Comparison of ENCODE assay signal across 9 mouse cellular contexts in the genomic region with DNA sequence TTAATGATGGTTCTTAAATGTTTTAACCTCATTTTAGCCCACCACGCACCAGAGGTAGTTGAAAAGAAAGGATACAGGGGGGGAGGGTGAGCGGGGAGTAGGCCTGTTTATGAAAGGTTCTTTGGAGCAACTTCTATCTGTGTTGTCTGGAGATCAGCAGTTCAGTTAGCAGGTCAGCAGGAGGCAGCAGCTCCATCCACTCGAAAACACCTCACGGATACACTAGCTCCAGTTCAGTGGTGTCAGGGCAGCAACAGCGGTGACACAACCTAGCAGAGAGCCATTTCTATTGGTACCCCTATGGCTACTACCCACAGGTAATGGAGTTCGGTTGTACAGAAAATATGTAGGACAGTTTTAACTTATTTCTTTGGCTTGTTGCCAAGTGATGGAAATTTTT. TPM values are rescaled to one million over a fixed set of nuclear protein-coding genes. Genes with fewer than 3 reads are reported as not detected.
DNase-seq lines count a peak whose midpoint lies in the region; ATAC-seq and TF ChIP-seq lines count a peak whose summit lies in the region.
"Had no signal": no experiment of that assay in that cellular context is flagged by ENCODE, and none has a peak within 500 bp of the region (broad histone marks: within the 10 kb centered on the region; RNA-seq: fewer than 3 reads in every experiment).

No protein-coding gene starts in this region.

- TF ChIP-seq CTCF in left cerebral cortex, adult 2 months (IDR thresholded peaks at IDR 0.05), result peak; percentile 57
- TF ChIP-seq CTCF in bone marrow macrophage, adult 2 months (IDR thresholded peaks at IDR 0.05; ENCODE audit: low read depth, low read length), result peak; percentile 53
- TF ChIP-seq CTCF in kidney, adult 2 months (conservative IDR thresholded peaks at IDR 0.05; ENCODE audit: insufficient read depth, insufficient read length, low read depth, low read length), result peak; percentile 86

- no peaks in the 10 kb centered on the region for H3K27me3 ChIP-seq in kidney, adult 2 months (replicated peaks; ENCODE audit: control insufficient read depth, insufficient read depth, low read length)
- H3K27me3 ChIP-seq in midbrain, embryonic 13.5 days, result no peaks in the 10 kb centered on the region

- no peak overlapping the region for H3K4me2 ChIP-seq in midbrain, embryonic 13.5 days (replicated peaks)

- H3K27ac ChIP-seq in left cerebral cortex, adult 2 months, result no peak overlapping the region
- H3K27ac ChIP-seq in bone marrow macrophage, adult 2 months (ENCODE audit: insufficient read depth, low read depth, low read length), result no peak overlapping the region
- no peak overlapping the region for H3K27ac ChIP-seq in kidney, adult 2 months (ENCODE audit: insufficient read depth, low read depth, low read length)
- H3K27ac ChIP-seq in midbrain, embryonic 13.5 days, result no peak overlapping the region

- no peaks in the 10 kb centered on the region; the same call in none of the 2 replicates for H3K4me1 ChIP-seq in bone marrow macrophage, adult 2 months (ENCODE audit: control insufficient read depth, insufficient read depth, low read length)
- H3K4me1 ChIP-seq in kidney, adult 2 months (ENCODE audit: control insufficient read depth, insufficient read depth, low read length), result no peaks in the 10 kb centered on the region
- H3K4me1 ChIP-seq in midbrain, embryonic 13.5 days (replicated peaks), result peaks cover 3% of the 10 kb centered on the region

- no peak overlapping the region for H3K4me3 ChIP-seq in left cerebral cortex, adult 2 months
- H3K4me3 ChIP-seq in bone marrow macrophage, adult 2 months (ENCODE audit: insufficient read depth, low read length), result no peak overlapping the region
- H3K4me3 ChIP-seq in kidney, adult 2 months (ENCODE audit: insufficient read depth, low read depth, low read length), result no peak overlapping the region
- H3K4me3 ChIP-seq in midbrain, embryonic 13.5 days (replicated peaks), result no peak overlapping the region

- TF ChIP-seq POLR2A in bone marrow macrophage, adult 2 months (IDR thresholded peaks at IDR 0.05; ENCODE audit: borderline replicate concordance, low read depth, low read length), result no peak
- no peak for TF ChIP-seq POLR2A in kidney, adult 2 months (IDR thresholded peaks at IDR 0.05; ENCODE audit: low read depth, low read length)

- DNase-seq in adrenal gland, adult 2 months, result peak; percentile 53
- no peak for DNase-seq in adrenal gland, adult 8-10 months
- no peak for DNase-seq in left cerebral cortex, adult 2 months (ENCODE audit: extremely low spot score in 1 of 2, low spot score in 2 of 2)
- DNase-seq in left cerebral cortex, adult 11 months (ENCODE audit: low spot score), result no peak
- peak; percentile 63 for DNase-seq in kidney, adult 2 months
- peak; percentile 42 to 57 for DNase-seq in natural killer cell, adult 2 months (ENCODE audit: low spot score in 2 of 2)

- intact Hi-C loops in left cerebral cortex, adult 2 months (cut with DNase I), result loop anchor here (5.0 kb wide), 1 partner anchor 137 kb away; no protein-coding TSS in a partner anchor

- H3K36me3 ChIP-seq in kidney, adult 2 months (ENCODE audit: control insufficient read depth, insufficient read depth, low read length), result no peaks in the 10 kb centered on the region
- H3K36me3 ChIP-seq in midbrain, embryonic 13.5 days, result peaks cover 28% of the 10 kb centered on the region

- no peak for ATAC-seq in midbrain, embryonic 13.5 days

- WGBS in kidney, adult 2 months, result 29% methylated on average over 6 of the region's 6 CpGs
- 39% methylated on average over 6 of the region's 6 CpGs for WGBS in midbrain, embryonic 13.5 days

- no peak overlapping the region for H3K9ac ChIP-seq in midbrain, embryonic 13.5 days (replicated peaks)

- H3K9me3 ChIP-seq in midbrain, embryonic 13.5 days, result no peaks in the 10 kb centered on the region

RNA-seq across cellular contexts. Expression of a gene that starts 6.0 kb away (rescaled TPM):
- 10 to 100 TPM; 11.0 to 11.6 TPM for total RNA-seq in adrenal gland, adult 2 months (2021)
- polyA plus RNA-seq in adrenal gland, adult 2 months (2012; rRNA removed), result 25.5 and 28.1 TPM in 2 replicates
- 10 to 100 TPM; 12.0 to 15.5 (median 12.9) TPM for total RNA-seq in adrenal gland, adult 8-10 months (2022)
- total RNA-seq in left cerebral cortex, adult 2 months (2021), result 1 to 10 TPM; 6.8 TPM
- 2.6 and 4.1 TPM in 2 replicates for polyA plus RNA-seq in bone marrow macrophage, adult 2 months (2012; ENCODE audit: insufficient read depth, insufficient read length, missing spikeins)
- 12.0 and 14.9 TPM in 2 replicates for polyA plus RNA-seq in kidney, adult 2 months (2012; rRNA removed)
- polyA plus RNA-seq in midbrain, embryonic 13.5 days (2015; fragmentation: Nextera tagmentation; extraction: Ambion mirVana), result 18.0 and 20.4 TPM in 2 replicates

RNA-seq across cellular contexts. Expression of a gene that starts 29.3 kb away (rescaled TPM):
- total RNA-seq in adrenal gland, adult 2 months (2021), result 10 to 100 TPM in 1 of 2 experiments, 1 to 10 TPM in 1; 6.6 to 12.4 TPM
- 25.1 and 25.4 TPM in 2 replicates for polyA plus RNA-seq in adrenal gland, adult 2 months (2012; rRNA removed)
- 10 to 100 TPM in 3 of 4 experiments, 1 to 10 TPM in 1; 8.2 to 19.2 (median 14.6) TPM for total RNA-seq in adrenal gland, adult 8-10 months (2022)
- total RNA-seq in left cerebral cortex, adult 2 months (2021), result 10 to 100 TPM; 24.7 to 32.0 TPM
- 1.2 and 1.3 TPM in 2 replicates for polyA plus RNA-seq in bone marrow macrophage, adult 2 months (2012; ENCODE audit: insufficient read depth, insufficient read length, missing spikeins)
- polyA plus RNA-seq in kidney, adult 2 months (2012; rRNA removed), result 7.9 and 9.8 TPM in 2 replicates
- polyA plus RNA-seq in midbrain, embryonic 13.5 days (2015; fragmentation: Nextera tagmentation; extraction: Ambion mirVana), result 26.6 and 28.7 TPM in 2 replicates

RNA-seq across cellular contexts. Expression of a gene that starts 30.6 kb away (rescaled TPM):
- total RNA-seq in adrenal gland, adult 2 months (2021), result not detected
- polyA plus RNA-seq in adrenal gland, adult 2 months (2012; rRNA removed), result 0.04 TPM in 1 of 2 replicates, not detected in the other
- total RNA-seq in adrenal gland, adult 8-10 months (2022), result not detected
- total RNA-seq in left cerebral cortex, adult 2 months (2021), result not detected
- polyA plus RNA-seq in bone marrow macrophage, adult 2 months (2012; ENCODE audit: insufficient read depth, insufficient read length, missing spikeins), result not detected in 2 replicates
- polyA plus RNA-seq in kidney, adult 2 months (2012; rRNA removed), result 0.11 TPM in 1 of 2 replicates, not detected in the other
- not detected in 2 replicates for polyA plus RNA-seq in midbrain, embryonic 13.5 days (2015; fragmentation: Nextera tagmentation; extraction: Ambion mirVana)
- total RNA-seq: gastrocnemius, postnatal 36 days had no signal

Comparison
In these comparisons a context has a peak if more than half of its experiments do, and no peak if none do; other contexts are left out.
1. DNase-seq: peak in adrenal gland, adult 2 months (single experiment), kidney, adult 2 months (single experiment) and natural killer cell, adult 2 months (2 of 2); none in adrenal gland, adult 8-10 months (single experiment), left cerebral cortex, adult 2 months (0 of 2) and left cerebral cortex, adult 11 months (single experiment).
2. Peak in every context shown above with its lines, with median percentiles within 50 percentile points of each other: CTCF ChIP-seq.